Mouse (Mus musculus): ENCODE measurements at regions not wholly inside any gene's neighbourhood (a gene's known extent, or its start where the extent isn't known, plus 50 kb on each side); places are given as distances from the start of the nearest gene placed in this dataset.
"Not testable (repeated sequence)": the region's sequence is repeated elsewhere in the genome, so short reads cannot be mapped to it uniquely, and the experiment has no call there.

- not testable (repeated sequence) for TF ChIP-seq EP300, CTCF (IDR thresholded peaks at IDR 0.05; ENCODE audit: low read depth)
Observed at GRCm38 (mm10) chr14:53166327-53166726, 670.8 kb upstream of the Olfr1507 start.
